Mouse (Mus musculus) adrenal gland, postnatal 36 days (tissue): ENCODE data around the gene Hoxd4. TPM values are rescaled to one million over a fixed set of nuclear protein-coding genes. Genes with fewer than 3 reads are reported as not detected.

Experiments
- DNase-seq, 2 experiments: peaks; one replicate each; pipeline ENCODE4 v3.0.0; 2021; ENCODE audit warnings: mixed read lengths in 1 of 2
- total RNA-seq, 2 experiments: library from RNA; stranded (reverse); gene quantifications; 2 replicates each; pipeline ENCODE4 v1.2.3; 2021

Hoxd4 gene
- total RNA-seq, 2 experiments from 2014 or later: 13.6 to 15.5 TPM

GRCm38 (mm10) chr2:74726973-74727639 lies 15.4 kb downstream of the Hoxd4 start:
- no peak for DNase-seq

GRCm38 (mm10) chr2:74727640-74728302 lies 16.0 kb downstream of the Hoxd4 start:
- DNase-seq: no peak

- DNase-seq: no peak
These were observed 16.6 kb downstream of the Hoxd4 start for GRCm38 (mm10) chr2:74728303-74728680.

GRCm38 (mm10) chr2:74730331-74730730 lies 18.6 kb downstream of the Hoxd4 start:
- DNase-seq: no peak

- DNase-seq: no peak
These were observed 19.3 kb downstream of the Hoxd4 start for GRCm38 (mm10) chr2:74731055-74731454.

GRCm38 (mm10) chr2:74731799-74732512 lies 20.2 kb downstream of the Hoxd4 start:
- no peak for DNase-seq

- no peak for DNase-seq
These were observed 21.0 kb downstream of the Hoxd4 start for GRCm38 (mm10) chr2:74732513-74733316.

- DNase-seq: no peak
These were observed 21.6 kb downstream of the Hoxd4 start for GRCm38 (mm10) chr2:74733317-74733661.

GRCm38 (mm10) chr2:74733765-74734164 lies 22.0 kb downstream of the Hoxd4 start:
- DNase-seq: no peak

- DNase-seq: no peak
These were observed 22.7 kb downstream of the Hoxd4 start for GRCm38 (mm10) chr2:74734451-74734850.

GRCm38 (mm10) chr2:74734996-74735811 lies 23.5 kb downstream of the Hoxd4 start:
- DNase-seq: no peak

GRCm38 (mm10) chr2:74735851-74736687 lies 24.3 kb downstream of the Hoxd4 start:
- DNase-seq: no peak

- DNase-seq: no peak
These were observed 25.2 kb downstream of the Hoxd4 start for GRCm38 (mm10) chr2:74736688-74737577.

- DNase-seq: no peak
These were observed 25.9 kb downstream of the Hoxd4 start for GRCm38 (mm10) chr2:74737578-74738070.

- DNase-seq: no peak
These were observed 27.1 kb downstream of the Hoxd4 start for GRCm38 (mm10) chr2:74738623-74739475.

- no peak for DNase-seq
These were observed 27.7 kb downstream of the Hoxd4 start for GRCm38 (mm10) chr2:74739476-74739800.

GRCm38 (mm10) chr2:74739869-74740268 lies 28.1 kb downstream of the Hoxd4 start:
- DNase-seq: no peak

- DNase-seq: peak; percentile 47 to 53
These were observed 28.8 kb downstream of the Hoxd4 start for GRCm38 (mm10) chr2:74740311-74741091.
